In genomic region chr17:28080817-28081165, GRCm38 (mm10) we compare ENCODE assay signal across 10 mouse cellular contexts. TPM values are rescaled to one million over a fixed set of nuclear protein-coding genes. Genes with fewer than 3 reads are reported as not detected.
DNase-seq lines count a peak whose midpoint lies in the region; ATAC-seq lines count a peak whose summit lies in the region.
"Had no signal": no experiment of that assay in that cellular context is flagged by ENCODE, and none has a peak within 500 bp of the region (broad histone marks: within the 10 kb centered on the region; RNA-seq: fewer than 3 reads in every experiment).

No protein-coding gene starts in this region.

- H3K9me3 ChIP-seq in kidney, embryonic 16.5 days (ENCODE audit: low read length), result no peaks in the 10 kb centered on the region
- H3K9me3 ChIP-seq in embryonic facial prominence, embryonic 15.5 days (replicated peaks), result no peaks in the 10 kb centered on the region
- H3K9me3 ChIP-seq in intestine, embryonic 14.5 days (ENCODE audit: control insufficient read depth, low read length), result no peaks in the 10 kb centered on the region
- no peaks in the 10 kb centered on the region for H3K9me3 ChIP-seq in midbrain, embryonic 15.5 days

- no peak overlapping the region for H3K27ac ChIP-seq in kidney, embryonic 16.5 days (ENCODE audit: low read length)
- no peak overlapping the region for H3K27ac ChIP-seq in embryonic facial prominence, embryonic 15.5 days (replicated peaks)
- H3K27ac ChIP-seq in intestine, embryonic 14.5 days (ENCODE audit: low read depth), result no peak overlapping the region
- H3K27ac ChIP-seq in midbrain, embryonic 15.5 days, result no peak overlapping the region
- H3K27ac ChIP-seq: macrophage had no signal

- DNase-seq in kidney, postnatal 36 days, result no peak
- no peak for DNase-seq in intestine, embryonic 14.5 days (ENCODE audit: low spot score)
- no peak for DNase-seq in adrenal gland, postnatal 4 days (ENCODE audit: low spot score in 2 of 2)
- no peak for DNase-seq in urinary bladder, adult 2 months (ENCODE audit: low spot score)
- no peak for DNase-seq in cerebellum, postnatal 36 days
- DNase-seq: adrenal gland, adult 8-10 months had no signal

- peaks cover 21% of the 10 kb centered on the region; the same call in 1 of the 2 replicates for H3K4me1 ChIP-seq in kidney, embryonic 16.5 days (ENCODE audit: insufficient read depth, low read length)
- H3K4me1 ChIP-seq in embryonic facial prominence, embryonic 15.5 days, result peaks cover 24% of the 10 kb centered on the region
- peaks cover 7% of the 10 kb centered on the region; the same call in 1 of the 2 replicates for H3K4me1 ChIP-seq in intestine, embryonic 14.5 days (replicated peaks; ENCODE audit: control insufficient read depth, insufficient read depth, low read length)
- peaks cover 29% of the 10 kb centered on the region for H3K4me1 ChIP-seq in midbrain, embryonic 15.5 days

- ATAC-seq in kidney, embryonic 16.5 days (ENCODE audit: low FRiP score, low TSS enrichment), result peak; percentile 46
- no peak; the same call in 1 of the 2 replicates for ATAC-seq in embryonic facial prominence, embryonic 15.5 days (ENCODE audit: insufficient number of reproducible peaks, low FRiP score, low TSS enrichment, low read depth)
- ATAC-seq in intestine, embryonic 14.5 days (replicated peaks; ENCODE audit: low FRiP score, low TSS enrichment, low read depth), result 0 out of 2 replicates have a peak, but pooled peaks have one; percentile 1
- peak; percentile 51; the same call in 1 of the 2 replicates for ATAC-seq in midbrain, embryonic 15.5 days (replicated peaks)

- H3K4me2 ChIP-seq in kidney, embryonic 16.5 days (replicated peaks; ENCODE audit: low read depth, low read length), result peak overlapping the region; percentile 99
- H3K4me2 ChIP-seq in embryonic facial prominence, embryonic 15.5 days (replicated peaks), result peak overlapping the region; percentile 96
- H3K4me2 ChIP-seq in intestine, embryonic 14.5 days (ENCODE audit: low read length), result peak overlapping the region; percentile 97
- H3K4me2 ChIP-seq in midbrain, embryonic 15.5 days, result peak overlapping the region; percentile 100

- H3K9ac ChIP-seq in kidney, embryonic 16.5 days (replicated peaks; ENCODE audit: low read length), result peak overlapping the region; percentile 77
- no peak overlapping the region for H3K9ac ChIP-seq in embryonic facial prominence, embryonic 15.5 days
- H3K9ac ChIP-seq in intestine, embryonic 14.5 days (ENCODE audit: low read length), result no peak overlapping the region
- H3K9ac ChIP-seq in midbrain, embryonic 15.5 days, result 0 out of 2 replicates have a peak overlapping the region, but pooled peaks have one; percentile 14

- WGBS in kidney, embryonic 16.5 days, result 14% methylated on average over 9 of the region's 9 CpGs
- 14% methylated on average over 9 of the region's 9 CpGs for WGBS in embryonic facial prominence, embryonic 15.5 days
- WGBS in intestine, embryonic 14.5 days, result 12% methylated on average over 9 of the region's 9 CpGs
- WGBS in midbrain, embryonic 15.5 days, result 10% methylated on average over 9 of the region's 9 CpGs

- H3K4me3 ChIP-seq in kidney, embryonic 16.5 days (ENCODE audit: low read length), result peak overlapping the region; percentile 72
- H3K4me3 ChIP-seq in embryonic facial prominence, embryonic 15.5 days (replicated peaks), result peak overlapping the region; percentile 52
- H3K4me3 ChIP-seq in intestine, embryonic 14.5 days (ENCODE audit: low read depth, low read length), result peak overlapping the region; percentile 52
- peak overlapping the region; percentile 67 for H3K4me3 ChIP-seq in midbrain, embryonic 15.5 days

- H3K36me3 ChIP-seq in kidney, embryonic 16.5 days (ENCODE audit: insufficient read depth, low read length), result no peaks in the 10 kb centered on the region
- H3K36me3 ChIP-seq in embryonic facial prominence, embryonic 15.5 days, result no peaks in the 10 kb centered on the region
- no peaks in the 10 kb centered on the region for H3K36me3 ChIP-seq in intestine, embryonic 14.5 days (ENCODE audit: control insufficient read depth, insufficient read depth, low read length)
- no peaks in the 10 kb centered on the region for H3K36me3 ChIP-seq in midbrain, embryonic 15.5 days (replicated peaks)

- H3K27me3 ChIP-seq in kidney, embryonic 16.5 days (ENCODE audit: insufficient read depth, low read length), result no peaks in the 10 kb centered on the region
- no peaks in the 10 kb centered on the region for H3K27me3 ChIP-seq in embryonic facial prominence, embryonic 15.5 days
- H3K27me3 ChIP-seq in intestine, embryonic 14.5 days (replicated peaks; ENCODE audit: control insufficient read depth, insufficient read depth, low read length), result no peaks in the 10 kb centered on the region
- no peaks in the 10 kb centered on the region; the same call in 1 of the 2 replicates for H3K27me3 ChIP-seq in midbrain, embryonic 15.5 days (replicated peaks)

RNA-seq across cellular contexts. Expression of gene Tcp11, which starts 0.4 kb away (rescaled TPM):
- polyA plus RNA-seq in kidney, embryonic 16.5 days (2015; fragmentation: Nextera tagmentation; extraction: Ambion mirVana), result 6.4 and 7.6 TPM in 2 replicates
- 4.7 and 9.0 TPM in 2 replicates for polyA plus RNA-seq in embryonic facial prominence, embryonic 15.5 days (2015; fragmentation: Nextera tagmentation; extraction: Ambion mirVana)
- 0.73 and 1.4 TPM in 2 replicates for polyA plus RNA-seq in intestine, embryonic 14.5 days (2014; fragmentation: Nextera tagmentation; extraction: Ambion mirVana)
- polyA plus RNA-seq in midbrain, embryonic 15.5 days (2015; fragmentation: Nextera tagmentation; extraction: Ambion mirVana), result 1.9 and 2.2 TPM in 2 replicates
- 1 to 10 TPM in 1 of 2 experiments, under 1 TPM in 1; 0.31 to 3.3 TPM for total RNA-seq in adrenal gland, postnatal 4 days (2021)
- 0.19 and 0.43 TPM in 2 replicates for polyA plus RNA-seq in urinary bladder, adult 2 months (2012; rRNA removed)
- polyA plus RNA-seq: macrophage had no signal

Comparison
In these comparisons a context has a peak if more than half of its experiments do, and no peak if none do; other contexts are left out.
1. H3K9ac ChIP-seq: peak in kidney, embryonic 16.5 days (single experiment) and midbrain, embryonic 15.5 days (single experiment); none in embryonic facial prominence, embryonic 15.5 days (single experiment) and intestine, embryonic 14.5 days (single experiment).
2. Peak in every context shown above with its lines, with median percentiles within 50 percentile points of each other: H3K4me2 ChIP-seq and H3K4me3 ChIP-seq.